Mouse (Mus musculus) kidney, embryonic 16.5 days (tissue): Measurements from ENCODE around the gene Hhat. TPM values are rescaled to one million over a fixed set of nuclear protein-coding genes. Genes with fewer than 3 reads are reported as not detected.

Source experiments
- ATAC-seq: fragments of 200-750 bp; cut with Nextera tagmentation; 2 replicates; pipeline ENCODE4 v1.8.0; 2017; ENCODE audit warnings: moderate TSS enrichment; ENCODE audit not compliant: low FRiP score, low TSS enrichment
- H3K27ac ChIP-seq: fragments of 300-500 bp; sonication (generic); 2 replicates; pipeline ENCODE4 v1.5.1; 2014; ENCODE audit warnings: low read length
- H3K27me3 ChIP-seq: fragments of 300-500 bp; sonication (generic); 2 replicates; pipeline ENCODE4 v1.6.1; 2014; ENCODE audit warnings: low read length, control low read depth, mixed read lengths; ENCODE audit not compliant: insufficient read depth
- H3K36me3 ChIP-seq: fragments of 300-500 bp; sonication (generic); 2 replicates; pipeline ENCODE4 v1.6.1; 2014; ENCODE audit warnings: low read length, control low read depth, mixed read lengths; ENCODE audit not compliant: insufficient read depth
- H3K4me1 ChIP-seq: fragments of 300-500 bp; sonication (generic); 2 replicates; pipeline ENCODE4 v1.6.1; 2014; ENCODE audit warnings: low read length, control low read depth, mixed read lengths; ENCODE audit not compliant: insufficient read depth
- H3K4me2 ChIP-seq: fragments of 300-500 bp; sonication (generic); replicated peaks from 2 replicates; pipeline ENCODE4 v1.6.1; 2014; ENCODE audit warnings: low read depth, low read length
- H3K4me3 ChIP-seq: fragments of 300-500 bp; sonication (generic); 2 replicates; pipeline ENCODE4 v1.5.1; 2014; ENCODE audit warnings: mild to moderate bottlenecking, low read length
- H3K9ac ChIP-seq: fragments of 300-500 bp; sonication (generic); replicated peaks from 2 replicates; pipeline ENCODE4 v1.6.1; 2014; ENCODE audit warnings: low read length
- H3K9me3 ChIP-seq: fragments of 300-500 bp; sonication (generic); 2 replicates; pipeline ENCODE4 v1.6.1; 2016; ENCODE audit warnings: low read length, control low read depth
- WGBS: fragments of 180-500 bp; shearing (Covaris S2); extraction: QIAGEN DNeasy Blood & Tissue Kit; methylation state at CpG from one replicate; pipeline ENCODE4 v1.1.7; 2014; 5-methylcytosine and 5-hydroxymethylcytosine counted together
- polyA plus RNA-seq: library from polyadenylated mRNA; unstranded; fragments of >200 nt; fragmentation: Nextera tagmentation; extraction: Ambion mirVana; gene quantifications from 2 replicates; pipeline ENCODE4 v1.2.1, GENCODE M21; 2015

The Hhat gene
- polyA plus RNA-seq, 1 experiment from 2014 or later, result 17.8 TPM

GRCm38 (mm10) chr1:192798212-192799164, 27.5 kb upstream of the Hhat start:
- WGBS, result 47% methylated on average over 16 of the region's 16 CpGs
- Histone ChIP-seq H3K27me3 (no peaks in the 10 kb centered on the region), H3K4me3 (no peak overlapping the region)

GRCm38 (mm10) chr1:192797011-192797274, 25.9 kb upstream of the Hhat start:
- ATAC-seq, result no peak
- no peak overlapping the region for H3K4me2 ChIP-seq
- no peak overlapping the region for H3K9ac ChIP-seq
- WGBS, result 68% methylated on average over 3 of the region's 3 CpGs
- no peak overlapping the region for H3K4me3 ChIP-seq
- H3K36me3 ChIP-seq, result no peaks in the 10 kb centered on the region
- H3K4me1 ChIP-seq, result peaks cover 38% of the 10 kb centered on the region
- no peak overlapping the region for H3K27ac ChIP-seq
- 0 out of 2 replicates have a peak, but pooled peaks cover 6% of the 10 kb centered on the region for H3K9me3 ChIP-seq
- no peaks in the 10 kb centered on the region for H3K27me3 ChIP-seq

More at GRCm38 (mm10) chr1:192798212-192799164, 27.5 kb upstream of the Hhat start:
- 0 out of 2 replicates have a peak, but pooled peaks cover 6% of the 10 kb centered on the region for H3K9me3 ChIP-seq
- peaks cover 33% of the 10 kb centered on the region for H3K4me1 ChIP-seq
- H3K9ac ChIP-seq, result peak overlapping the region; percentile 44
- ATAC-seq, result peak; percentile 85
- H3K36me3 ChIP-seq, result no peaks in the 10 kb centered on the region
- peak overlapping the region; percentile 91 for H3K27ac ChIP-seq
- no peak overlapping the region for H3K4me2 ChIP-seq

GRCm38 (mm10) chr1:192796201-192797010, 25.4 kb upstream of the Hhat start:
- H3K4me3 ChIP-seq, result no peak overlapping the region
- 11% methylated on average over 16 of the region's 21 CpGs for WGBS
- peaks cover 43% of the 10 kb centered on the region for H3K4me1 ChIP-seq
- H3K27me3 ChIP-seq, result no peaks in the 10 kb centered on the region
- 0 out of 2 replicates have a peak, but pooled peaks cover 6% of the 10 kb centered on the region for H3K9me3 ChIP-seq
- no peak for ATAC-seq
- H3K36me3 ChIP-seq, result no peaks in the 10 kb centered on the region
- peak overlapping the region; percentile 22; the same call in 1 of the 2 replicates for H3K9ac ChIP-seq
- peak overlapping the region; percentile 14; the same call in 1 of the 2 replicates for H3K27ac ChIP-seq
- H3K4me2 ChIP-seq, result no peak overlapping the region

- WGBS, result 79% methylated on average over 6 of the region's 9 CpGs
- peaks cover 45% of the 10 kb centered on the region for H3K4me1 ChIP-seq
- H3K36me3 ChIP-seq, result no peaks in the 10 kb centered on the region
- no peak for ATAC-seq
- no peak overlapping the region for H3K4me3 ChIP-seq
- no peak overlapping the region for H3K9ac ChIP-seq
- no peak overlapping the region for H3K4me2 ChIP-seq
- H3K27me3 ChIP-seq, result no peaks in the 10 kb centered on the region
- H3K9me3 ChIP-seq, result 0 out of 2 replicates have a peak, but pooled peaks cover 4% of the 10 kb centered on the region
- no peak overlapping the region for H3K27ac ChIP-seq
These were observed 24.1 kb upstream of the Hhat start for GRCm38 (mm10) chr1:192794957-192795745.

GRCm38 (mm10) chr1:192791897-192792361, 20.9 kb upstream of the Hhat start:
- Histone ChIP-seq H3K27me3 (no peaks in the 10 kb centered on the region), H3K4me1 (peaks cover 24% of the 10 kb centered on the region), H3K36me3 (no peaks in the 10 kb centered on the region), H3K9me3 (0 out of 2 replicates have a peak, but pooled peaks cover 4% of the 10 kb centered on the region), H3K27ac (peak overlapping the region; percentile 78), H3K4me2 (0 out of 2 replicates have a peak overlapping the region, but pooled peaks have one; percentile 11), H3K4me3 (no peak overlapping the region), H3K9ac (0 out of 2 replicates have a peak overlapping the region, but pooled peaks have one; percentile 15)
- ATAC-seq, result peak; percentile 63
- WGBS, result 6% methylated on average over 7 of the region's 7 CpGs

GRCm38 (mm10) chr1:192790442-192790841, 19.4 kb upstream of the Hhat start:
- WGBS, result 86% methylated on average over 4 of the region's 4 CpGs
- no peaks in the 10 kb centered on the region for H3K27me3 ChIP-seq
- H3K4me1 ChIP-seq, result peaks cover 26% of the 10 kb centered on the region
- no peak overlapping the region for H3K9ac ChIP-seq
- no peak for ATAC-seq
- H3K4me2 ChIP-seq, result no peak overlapping the region
- 0 out of 2 replicates have a peak, but pooled peaks cover 4% of the 10 kb centered on the region for H3K9me3 ChIP-seq
- peak overlapping the region; percentile 86; the same call in 1 of the 2 replicates for H3K27ac ChIP-seq
- no peak overlapping the region for H3K4me3 ChIP-seq
- H3K36me3 ChIP-seq, result no peaks in the 10 kb centered on the region

- Histone ChIP-seq H3K4me3 (no peak overlapping the region), H3K4me1 (peaks cover 31% of the 10 kb centered on the region), H3K9ac (no peak overlapping the region), H3K36me3 (no peaks in the 10 kb centered on the region), H3K4me2 (no peak overlapping the region), H3K27ac (peak overlapping the region; percentile 86), H3K27me3 (no peaks in the 10 kb centered on the region), H3K9me3 (no peaks in the 10 kb centered on the region)
- ATAC-seq, result no peak
- WGBS, result 65% methylated on average over 11 of the region's 11 CpGs
These were observed 18.8 kb upstream of the Hhat start for GRCm38 (mm10) chr1:192789828-192790227.

GRCm38 (mm10) chr1:192789111-192789522, 18.1 kb upstream of the Hhat start:
- 64% methylated on average over 10 of the region's 10 CpGs for WGBS
- Histone ChIP-seq H3K4me3 (no peak overlapping the region), H3K27ac (peak overlapping the region; percentile 86), H3K9me3 (no peaks in the 10 kb centered on the region), H3K4me1 (peaks cover 31% of the 10 kb centered on the region), H3K9ac (no peak overlapping the region), H3K36me3 (no peaks in the 10 kb centered on the region), H3K4me2 (no peak overlapping the region), H3K27me3 (no peaks in the 10 kb centered on the region)
- peak; percentile 26; the same call in 1 of the 2 replicates for ATAC-seq

- Histone ChIP-seq H3K27ac (peak overlapping the region; percentile 15), H3K4me1 (peaks cover 19% of the 10 kb centered on the region), H3K4me2 (no peak overlapping the region), H3K36me3 (no peaks in the 10 kb centered on the region), H3K4me3 (no peak overlapping the region), H3K9ac (no peak overlapping the region), H3K27me3 (no peaks in the 10 kb centered on the region), H3K9me3 (no peaks in the 10 kb centered on the region)
- 63% methylated on average over 1 of the region's 1 CpGs for WGBS
- no peak for ATAC-seq
These were observed 15.2 kb upstream of the Hhat start for GRCm38 (mm10) chr1:192786194-192786593.
